Mouse (Mus musculus): ENCODE data around the gene 2810408A11Rik.
"Not testable (repeated sequence)": the region's sequence is repeated elsewhere in the genome, so short reads cannot be mapped to it uniquely, and the experiment has no call there.

DNA sequence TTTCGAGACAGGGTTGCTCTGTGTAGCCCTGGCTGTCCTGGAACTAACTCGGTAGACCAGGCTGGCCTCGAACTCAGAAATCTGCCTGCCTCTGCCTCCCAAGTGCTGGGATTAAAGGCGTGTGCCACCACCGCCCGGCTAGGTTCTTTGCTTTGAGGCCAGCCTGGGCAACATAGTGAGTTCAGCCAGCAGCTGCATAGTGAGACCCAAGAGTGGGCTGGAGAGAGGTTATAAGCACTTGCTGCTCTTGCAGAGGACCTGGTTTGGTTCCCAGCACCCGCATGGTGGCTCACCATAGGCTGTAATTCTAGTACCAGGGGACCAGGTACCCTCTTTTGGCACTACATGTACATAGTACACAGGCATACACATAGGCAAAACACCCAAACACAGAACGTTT is 29.4 kb upstream of the 2810408A11Rik start:
- TF ChIP-seq CTCF (IDR thresholded peaks at IDR 0.05; ENCODE audit: borderline replicate concordance, extremely low read depth, insufficient read depth, insufficient read length); POLR2A (IDR thresholded peaks at IDR 0.05; ENCODE audit: borderline replicate concordance, extremely low read depth, insufficient read depth, insufficient read length, poor library complexity, severe bottlenecking): not testable (repeated sequence)
